Mouse (Mus musculus): ENCODE measurements around the gene Slc18a2. TPM values are rescaled to one million over a fixed set of nuclear protein-coding genes. Genes with fewer than 3 reads are reported as not detected.

Slc18a2 gene
- polyA plus RNA-seq, 1 experiment = 1.6 TPM

GRCm38 (mm10) chr19:59236046-59236445, 24.6 kb upstream of the Slc18a2 start:
- DNase-seq = no peak
- no peaks in the 10 kb centered on the region for H3K36me3 ChIP-seq (ENCODE audit: control insufficient read depth, insufficient read depth, low read length)
- H3K4me1 ChIP-seq (ENCODE audit: control insufficient read depth, insufficient read depth, low read length) = no peaks in the 10 kb centered on the region
- WGBS = 76% methylated on average over 6 of the region's 6 CpGs
- H3K4me3 ChIP-seq (ENCODE audit: insufficient read depth, low read depth, low read length) = no peak overlapping the region
- H3K27ac ChIP-seq (ENCODE audit: insufficient read depth, low read depth, low read length) = no peak overlapping the region
- TF ChIP-seq POLR2A (IDR thresholded peaks at IDR 0.05; ENCODE audit: low read depth, low read length) (no peak), CTCF (conservative IDR thresholded peaks at IDR 0.05; ENCODE audit: insufficient read depth, insufficient read length, low read depth, low read length) (no peak)
- no peaks in the 10 kb centered on the region for H3K27me3 ChIP-seq (replicated peaks; ENCODE audit: control insufficient read depth, insufficient read depth, low read length)

- TF ChIP-seq CTCF (conservative IDR thresholded peaks at IDR 0.05; ENCODE audit: insufficient read depth, insufficient read length, low read depth, low read length) (no peak), POLR2A (IDR thresholded peaks at IDR 0.05; ENCODE audit: low read depth, low read length) (no peak)
- 84% methylated on average over 3 of the region's 3 CpGs for whole genome bisulfite sequencing
- Histone ChIP-seq H3K36me3 (ENCODE audit: control insufficient read depth, insufficient read depth, low read length) (no peaks in the 10 kb centered on the region), H3K27me3 (replicated peaks; ENCODE audit: control insufficient read depth, insufficient read depth, low read length) (no peaks in the 10 kb centered on the region), H3K4me1 (ENCODE audit: control insufficient read depth, insufficient read depth, low read length) (no peaks in the 10 kb centered on the region), H3K4me3 (ENCODE audit: insufficient read depth, low read depth, low read length) (no peak overlapping the region), H3K27ac (ENCODE audit: insufficient read depth, low read depth, low read length) (no peak overlapping the region)
- DNase-seq = no peak
Observed at GRCm38 (mm10) chr19:59238630-59239029, 22.1 kb upstream of the Slc18a2 start.

GRCm38 (mm10) chr19:59239124-59239817, 21.4 kb upstream of the Slc18a2 start:
- TF ChIP-seq POLR2A (IDR thresholded peaks at IDR 0.05; ENCODE audit: low read depth, low read length) (no peak), CTCF (conservative IDR thresholded peaks at IDR 0.05; ENCODE audit: insufficient read depth, insufficient read length, low read depth, low read length) (peak; percentile 100; the same call in 1 of the 2 replicates)
- no peak overlapping the region for H3K4me3 ChIP-seq (ENCODE audit: insufficient read depth, low read depth, low read length)
- no peak overlapping the region for H3K27ac ChIP-seq (ENCODE audit: insufficient read depth, low read depth, low read length)
- 19% methylated on average over 17 of the region's 17 CpGs for WGBS
- H3K27me3 ChIP-seq (replicated peaks; ENCODE audit: control insufficient read depth, insufficient read depth, low read length) = no peaks in the 10 kb centered on the region
- no peaks in the 10 kb centered on the region for H3K36me3 ChIP-seq (ENCODE audit: control insufficient read depth, insufficient read depth, low read length)
- peak; percentile 85 for DNase-seq
- H3K4me1 ChIP-seq (ENCODE audit: control insufficient read depth, insufficient read depth, low read length) = no peaks in the 10 kb centered on the region

- 81% methylated on average over 4 of the region's 4 CpGs for WGBS
- TF ChIP-seq CTCF (conservative IDR thresholded peaks at IDR 0.05; ENCODE audit: insufficient read depth, insufficient read length, low read depth, low read length) (no peak), POLR2A (IDR thresholded peaks at IDR 0.05; ENCODE audit: low read depth, low read length) (no peak)
- Histone ChIP-seq H3K36me3 (ENCODE audit: control insufficient read depth, insufficient read depth, low read length) (no peaks in the 10 kb centered on the region), H3K27ac (ENCODE audit: insufficient read depth, low read depth, low read length) (no peak overlapping the region), H3K4me3 (ENCODE audit: insufficient read depth, low read depth, low read length) (no peak overlapping the region), H3K27me3 (replicated peaks; ENCODE audit: control insufficient read depth, insufficient read depth, low read length) (no peaks in the 10 kb centered on the region), H3K4me1 (ENCODE audit: control insufficient read depth, insufficient read depth, low read length) (no peaks in the 10 kb centered on the region)
- DNase-seq = no peak
Observed at GRCm38 (mm10) chr19:59241987-59242386, 18.7 kb upstream of the Slc18a2 start.

- no peak overlapping the region for H3K4me3 ChIP-seq (ENCODE audit: insufficient read depth, low read depth, low read length)
- 81% methylated on average over 2 of the region's 2 CpGs for WGBS
- H3K27ac ChIP-seq (ENCODE audit: insufficient read depth, low read depth, low read length) = no peak overlapping the region
- TF ChIP-seq POLR2A (IDR thresholded peaks at IDR 0.05; ENCODE audit: low read depth, low read length) = no peak
- TF ChIP-seq CTCF (conservative IDR thresholded peaks at IDR 0.05; ENCODE audit: insufficient read depth, insufficient read length, low read depth, low read length) = no peak
- no peaks in the 10 kb centered on the region for H3K36me3 ChIP-seq (ENCODE audit: control insufficient read depth, insufficient read depth, low read length)
- H3K4me1 ChIP-seq (ENCODE audit: control insufficient read depth, insufficient read depth, low read length) = no peaks in the 10 kb centered on the region
- DNase-seq = no peak
- no peaks in the 10 kb centered on the region for H3K27me3 ChIP-seq (replicated peaks; ENCODE audit: control insufficient read depth, insufficient read depth, low read length)
Observed at GRCm38 (mm10) chr19:59243057-59243456, 17.6 kb upstream of the Slc18a2 start.

- Histone ChIP-seq H3K4me1 (ENCODE audit: control insufficient read depth, insufficient read depth, low read length) (no peaks in the 10 kb centered on the region), H3K27me3 (replicated peaks; ENCODE audit: control insufficient read depth, insufficient read depth, low read length) (no peaks in the 10 kb centered on the region), H3K36me3 (ENCODE audit: control insufficient read depth, insufficient read depth, low read length) (no peaks in the 10 kb centered on the region), H3K4me3 (ENCODE audit: insufficient read depth, low read depth, low read length) (no peak overlapping the region), H3K27ac (ENCODE audit: insufficient read depth, low read depth, low read length) (no peak overlapping the region)
- 91% methylated on average over 4 of the region's 4 CpGs for WGBS
- TF ChIP-seq CTCF (conservative IDR thresholded peaks at IDR 0.05; ENCODE audit: insufficient read depth, insufficient read length, low read depth, low read length) (no peak), POLR2A (IDR thresholded peaks at IDR 0.05; ENCODE audit: low read depth, low read length) (no peak)
- DNase-seq = no peak
Observed at GRCm38 (mm10) chr19:59248144-59248543, 12.6 kb upstream of the Slc18a2 start.

GRCm38 (mm10) chr19:59248553-59249286, 12.0 kb upstream of the Slc18a2 start:
- no peak for DNase-seq
- no peak overlapping the region for H3K4me3 ChIP-seq (ENCODE audit: insufficient read depth, low read depth, low read length)
- no peak overlapping the region for H3K27ac ChIP-seq (ENCODE audit: insufficient read depth, low read depth, low read length)
- H3K4me1 ChIP-seq (ENCODE audit: control insufficient read depth, insufficient read depth, low read length) = no peaks in the 10 kb centered on the region
- no peak for TF ChIP-seq POLR2A (IDR thresholded peaks at IDR 0.05; ENCODE audit: low read depth, low read length)
- TF ChIP-seq CTCF (conservative IDR thresholded peaks at IDR 0.05; ENCODE audit: insufficient read depth, insufficient read length, low read depth, low read length) = no peak
- no peaks in the 10 kb centered on the region for H3K36me3 ChIP-seq (ENCODE audit: control insufficient read depth, insufficient read depth, low read length)
- H3K27me3 ChIP-seq (replicated peaks; ENCODE audit: control insufficient read depth, insufficient read depth, low read length) = no peaks in the 10 kb centered on the region
- WGBS = 80% methylated on average over 11 of the region's 11 CpGs

Data from kidney, adult 2 months (tissue).